Mouse (Mus musculus) thymus, postnatal 36 days (tissue): ENCODE data around the gene Plekhm3.

ENCODE experiments used
- DNase-seq, 2 experiments: peaks; one replicate each; pipeline ENCODE4 v3.0.0; 2022; ENCODE audit warnings: mixed read lengths in 2 of 2

Plekhm3 gene

GRCm38 (mm10) chr1:64823564-64823963 lies 133.1 kb downstream of the Plekhm3 start:
- DNase-seq = peak; percentile 9 to 16

- no peak for DNase-seq
These were observed 138.9 kb downstream of the Plekhm3 start for GRCm38 (mm10) chr1:64817709-64818108.

- no peak for DNase-seq
These were observed 143.4 kb downstream of the Plekhm3 start for GRCm38 (mm10) chr1:64813182-64813581.

GRCm38 (mm10) chr1:64811956-64812355 lies 144.7 kb downstream of the Plekhm3 start:
- DNase-seq = no peak

- DNase-seq = no peak
These were observed 147.5 kb downstream of the Plekhm3 start for GRCm38 (mm10) chr1:64809085-64809484.

GRCm38 (mm10) chr1:64807766-64808165 lies 148.9 kb downstream of the Plekhm3 start:
- DNase-seq = no peak

GRCm38 (mm10) chr1:64805217-64805616 lies 151.4 kb downstream of the Plekhm3 start:
- no peak for DNase-seq

GRCm38 (mm10) chr1:64802631-64803030 lies 154.0 kb downstream of the Plekhm3 start:
- no peak for DNase-seq

GRCm38 (mm10) chr1:64797621-64798020 lies 159.0 kb downstream of the Plekhm3 start:
- DNase-seq = no peak

GRCm38 (mm10) chr1:64796867-64797582 lies 159.6 kb downstream of the Plekhm3 start:
- no peak for DNase-seq

GRCm38 (mm10) chr1:64795284-64796040 lies 161.2 kb downstream of the Plekhm3 start:
- DNase-seq = no peak

- DNase-seq = no peak
These were observed 162.5 kb downstream of the Plekhm3 start for GRCm38 (mm10) chr1:64794096-64794495.

GRCm38 (mm10) chr1:64793234-64793530 lies 163.4 kb downstream of the Plekhm3 start:
- DNase-seq = no peak

- DNase-seq = no peak
These were observed 163.9 kb downstream of the Plekhm3 start for GRCm38 (mm10) chr1:64792521-64793233.

GRCm38 (mm10) chr1:64791826-64792225 lies 164.8 kb downstream of the Plekhm3 start:
- no peak for DNase-seq

- DNase-seq = no peak
These were observed 165.5 kb downstream of the Plekhm3 start for GRCm38 (mm10) chr1:64790806-64791790.

GRCm38 (mm10) chr1:64787701-64788515 lies 168.7 kb downstream of the Plekhm3 start:
- DNase-seq = no peak

- DNase-seq = no peak
These were observed 176.8 kb downstream of the Plekhm3 start for GRCm38 (mm10) chr1:64779863-64780262.

GRCm38 (mm10) chr1:64779415-64779814 lies 177.2 kb downstream of the Plekhm3 start:
- no peak for DNase-seq

- no peak for DNase-seq
These were observed 183.3 kb downstream of the Plekhm3 start for GRCm38 (mm10) chr1:64773305-64773704.

GRCm38 (mm10) chr1:64770169-64770568 lies 186.5 kb downstream of the Plekhm3 start:
- DNase-seq = no peak

- no peak for DNase-seq
These were observed 195.0 kb downstream of the Plekhm3 start for GRCm38 (mm10) chr1:64761646-64762045.
